Mouse (Mus musculus): ENCODE results near the gene Olfr1102. TPM values are rescaled to one million over a fixed set of nuclear protein-coding genes. Genes with fewer than 3 reads are reported as not detected.

Olfr1102 gene
- polyA plus RNA-seq (2012; rRNA removed): not detected in 2 replicates

- no peak within 1 kb of the TSS for H3K4me3 ChIP-seq (ENCODE audit: insufficient read depth, low read depth, low read length)
- H3K27ac ChIP-seq (ENCODE audit: insufficient read depth, low read depth, low read length): no peak within 1 kb of the TSS
- TF ChIP-seq POLR2A (IDR thresholded peaks at IDR 0.05; ENCODE audit: low read depth, low read length): no peak
- TF ChIP-seq CTCF (conservative IDR thresholded peaks at IDR 0.05; ENCODE audit: insufficient read depth, insufficient read length, low read depth, low read length): no peak
- DNase-seq: no peak
- H3K36me3 ChIP-seq (ENCODE audit: control insufficient read depth, insufficient read depth, low read length): no peaks in the 10 kb centered on the region
- no peaks in the 10 kb centered on the region for H3K4me1 ChIP-seq (ENCODE audit: control insufficient read depth, insufficient read depth, low read length)
- no peaks in the 10 kb centered on the region for H3K27me3 ChIP-seq (replicated peaks; ENCODE audit: control insufficient read depth, insufficient read depth, low read length)
These were observed at the start of gene Olfr1102 for GRCm38 (mm10) chr2:86998098-86998497. Olfr1102 (plus strand) TSS chr2:86998398.

- no peak within 1 kb of the TSS for H3K27ac ChIP-seq (ENCODE audit: insufficient read depth, low read depth, low read length)
- no peaks in the 10 kb centered on the region for H3K27me3 ChIP-seq (replicated peaks; ENCODE audit: control insufficient read depth, insufficient read depth, low read length)
- TF ChIP-seq POLR2A (IDR thresholded peaks at IDR 0.05; ENCODE audit: low read depth, low read length) (no peak), CTCF (conservative IDR thresholded peaks at IDR 0.05; ENCODE audit: insufficient read depth, insufficient read length, low read depth, low read length) (no peak)
- H3K4me1 ChIP-seq (ENCODE audit: control insufficient read depth, insufficient read depth, low read length): no peaks in the 10 kb centered on the region
- H3K4me3 ChIP-seq (ENCODE audit: insufficient read depth, low read depth, low read length): no peak within 1 kb of the TSS
- 78% methylated on average over 1 of the region's 1 CpGs for WGBS
- no peaks in the 10 kb centered on the region for H3K36me3 ChIP-seq (ENCODE audit: control insufficient read depth, insufficient read depth, low read length)
- DNase-seq: no peak
These were observed 37.6 kb upstream of the Olfr1102 start, which contains the start of gene Olfr1099 for GRCm38 (mm10) chr2:86960593-86960992. Olfr1099 (minus strand) TSS chr2:86960693.

- H3K36me3 ChIP-seq (ENCODE audit: control insufficient read depth, insufficient read depth, low read length): no peaks in the 10 kb centered on the region
- 74% methylated on average over 3 of the region's 3 CpGs for WGBS
- no peak within 1 kb of the TSS for H3K27ac ChIP-seq (ENCODE audit: insufficient read depth, low read depth, low read length)
- H3K4me1 ChIP-seq (ENCODE audit: control insufficient read depth, insufficient read depth, low read length): no peaks in the 10 kb centered on the region
- H3K4me3 ChIP-seq (ENCODE audit: insufficient read depth, low read depth, low read length): no peak within 1 kb of the TSS
- no peak for DNase-seq
- TF ChIP-seq POLR2A (IDR thresholded peaks at IDR 0.05; ENCODE audit: low read depth, low read length): no peak
- TF ChIP-seq CTCF (conservative IDR thresholded peaks at IDR 0.05; ENCODE audit: insufficient read depth, insufficient read length, low read depth, low read length): no peak
- H3K27me3 ChIP-seq (replicated peaks; ENCODE audit: control insufficient read depth, insufficient read depth, low read length): no peaks in the 10 kb centered on the region
These were observed 18.3 kb upstream of the Olfr1102 start, which contains the start of gene Olfr1100 for GRCm38 (mm10) chr2:86979854-86980253. Olfr1100 (minus strand) TSS chr2:86979954.

- no peak for DNase-seq
- H3K4me3 ChIP-seq (ENCODE audit: insufficient read depth, low read depth, low read length): no peak within 1 kb of the TSS
- no peak for TF ChIP-seq CTCF (conservative IDR thresholded peaks at IDR 0.05; ENCODE audit: insufficient read depth, insufficient read length, low read depth, low read length)
- WGBS: 74% methylated on average over 3 of the region's 3 CpGs
- H3K36me3 ChIP-seq (ENCODE audit: control insufficient read depth, insufficient read depth, low read length): no peaks in the 10 kb centered on the region
- H3K27ac ChIP-seq (ENCODE audit: insufficient read depth, low read depth, low read length): no peak within 1 kb of the TSS
- no peaks in the 10 kb centered on the region for H3K27me3 ChIP-seq (replicated peaks; ENCODE audit: control insufficient read depth, insufficient read depth, low read length)
- no peaks in the 10 kb centered on the region for H3K4me1 ChIP-seq (ENCODE audit: control insufficient read depth, insufficient read depth, low read length)
These were observed 7.1 kb upstream of the Olfr1102 start, which contains the start of gene Olfr1101 for GRCm38 (mm10) chr2:86991121-86991520. Olfr1101 (minus strand) TSS chr2:86991221.

- Histone ChIP-seq H3K4me1 (ENCODE audit: control insufficient read depth, insufficient read depth, low read length) (no peaks in the 10 kb centered on the region), H3K27me3 (replicated peaks; ENCODE audit: control insufficient read depth, insufficient read depth, low read length) (no peaks in the 10 kb centered on the region), H3K36me3 (ENCODE audit: control insufficient read depth, insufficient read depth, low read length) (no peaks in the 10 kb centered on the region), H3K4me3 (ENCODE audit: insufficient read depth, low read depth, low read length) (no peak within 1 kb of the TSS), H3K27ac (ENCODE audit: insufficient read depth, low read depth, low read length) (no peak within 1 kb of the TSS)
- no peak for TF ChIP-seq CTCF (conservative IDR thresholded peaks at IDR 0.05; ENCODE audit: insufficient read depth, insufficient read length, low read depth, low read length)
- no peak for TF ChIP-seq POLR2A (IDR thresholded peaks at IDR 0.05; ENCODE audit: low read depth, low read length)
- WGBS: 75% methylated on average over 1 of the region's 1 CpGs
- no peak for DNase-seq
These were observed 28.8 kb downstream of the Olfr1102 start, which contains the start of gene Olfr1104 for GRCm38 (mm10) chr2:87026980-87027379. Olfr1104 (minus strand) TSS chr2:87027080.

- H3K27me3 ChIP-seq (replicated peaks; ENCODE audit: control insufficient read depth, insufficient read depth, low read length): no peaks in the 10 kb centered on the region
- DNase-seq: no peak
- H3K4me3 ChIP-seq (ENCODE audit: insufficient read depth, low read depth, low read length): no peak within 1 kb of the TSS
- no peaks in the 10 kb centered on the region for H3K4me1 ChIP-seq (ENCODE audit: control insufficient read depth, insufficient read depth, low read length)
- no peak within 1 kb of the TSS for H3K27ac ChIP-seq (ENCODE audit: insufficient read depth, low read depth, low read length)
- TF ChIP-seq CTCF (conservative IDR thresholded peaks at IDR 0.05; ENCODE audit: insufficient read depth, insufficient read length, low read depth, low read length) (no peak), POLR2A (IDR thresholded peaks at IDR 0.05; ENCODE audit: low read depth, low read length) (no peak)
- no peaks in the 10 kb centered on the region for H3K36me3 ChIP-seq (ENCODE audit: control insufficient read depth, insufficient read depth, low read length)
These were observed 38.2 kb downstream of the Olfr1102 start, which contains the start of gene Olfr1105 for GRCm38 (mm10) chr2:87036431-87036830. Olfr1105 (minus strand) TSS chr2:87036531.

GRCm38 (mm10) chr2:87052173-87052572, 54.0 kb downstream of the Olfr1102 start, which contains the start of gene Olfr1106:
Olfr1106 (minus strand) TSS chr2:87052273.
- Histone ChIP-seq H3K27me3 (replicated peaks; ENCODE audit: control insufficient read depth, insufficient read depth, low read length) (no peaks in the 10 kb centered on the region), H3K27ac (ENCODE audit: insufficient read depth, low read depth, low read length) (no peak within 1 kb of the TSS), H3K4me3 (ENCODE audit: insufficient read depth, low read depth, low read length) (no peak within 1 kb of the TSS), H3K36me3 (ENCODE audit: control insufficient read depth, insufficient read depth, low read length) (no peaks in the 10 kb centered on the region), H3K4me1 (ENCODE audit: control insufficient read depth, insufficient read depth, low read length) (no peaks in the 10 kb centered on the region)
- DNase-seq: no peak
- TF ChIP-seq CTCF (conservative IDR thresholded peaks at IDR 0.05; ENCODE audit: insufficient read depth, insufficient read length, low read depth, low read length) (no peak), POLR2A (IDR thresholded peaks at IDR 0.05; ENCODE audit: low read depth, low read length) (no peak)
- WGBS: 68% methylated on average over 1 of the region's 1 CpGs

Other genes starting within 250 kb of the Olfr1102 start
- not detected in 2 replicates for gene Olfr1090, start 239.4 kb upstream of the Olfr1102 start, polyA plus RNA-seq (2012; rRNA removed)
- not detected in 2 replicates for gene Olfr1093, start 215.9 kb upstream of the Olfr1102 start, polyA plus RNA-seq (2012; rRNA removed)
- gene Olfr141, start 188.4 kb upstream of the Olfr1102 start, polyA plus RNA-seq (2012; rRNA removed): not detected in 2 replicates
- not detected in 2 replicates for gene Olfr1094, start 173.7 kb upstream of the Olfr1102 start, polyA plus RNA-seq (2012; rRNA removed)
- not detected in 2 replicates for gene Olfr1095, start 146.7 kb upstream of the Olfr1102 start, polyA plus RNA-seq (2012; rRNA removed)
- gene Gm13723, start 123.6 kb upstream of the Olfr1102 start, polyA plus RNA-seq (2012; rRNA removed): not detected in 2 replicates
- gene Olfr1097, start 106.2 kb upstream of the Olfr1102 start, polyA plus RNA-seq (2012; rRNA removed): not detected in 2 replicates
- not detected in 2 replicates for gene Olfr1098, start 73.9 kb upstream of the Olfr1102 start, polyA plus RNA-seq (2012; rRNA removed)
- not detected in 2 replicates for gene Olfr1099, start 37.7 kb upstream of the Olfr1102 start, polyA plus RNA-seq (2012; rRNA removed)
- gene Olfr1100, start 18.4 kb upstream of the Olfr1102 start, polyA plus RNA-seq (2012; rRNA removed): not detected in 2 replicates
- gene Olfr1101, start 7.2 kb upstream of the Olfr1102 start, polyA plus RNA-seq (2012; rRNA removed): not detected in 2 replicates
- gene Olfr1104, start 28.7 kb downstream of the Olfr1102 start, polyA plus RNA-seq (2012; rRNA removed): not detected in 2 replicates
- gene Olfr1105, start 38.1 kb downstream of the Olfr1102 start, polyA plus RNA-seq (2012; rRNA removed): not detected in 2 replicates
- gene Olfr1106, start 53.9 kb downstream of the Olfr1102 start, polyA plus RNA-seq (2012; rRNA removed): not detected in 2 replicates
- not detected in 2 replicates for gene Olfr1107, start 77.4 kb downstream of the Olfr1102 start, polyA plus RNA-seq (2012; rRNA removed)
- not detected in 2 replicates for gene Olfr1109, start 97.6 kb downstream of the Olfr1102 start, polyA plus RNA-seq (2012; rRNA removed)
- not detected in 2 replicates for gene Olfr259, start 116.2 kb downstream of the Olfr1102 start, polyA plus RNA-seq (2012; rRNA removed)
- gene Olfr1110, start 141.9 kb downstream of the Olfr1102 start, polyA plus RNA-seq (2012; rRNA removed): not detected in 2 replicates
- gene Olfr1111, start 154.2 kb downstream of the Olfr1102 start, polyA plus RNA-seq (2012; rRNA removed): not detected in 2 replicates
- not detected in 2 replicates for gene Olfr1112, start 189.4 kb downstream of the Olfr1102 start, polyA plus RNA-seq (2012; rRNA removed)
- gene Olfr1113, start 210.6 kb downstream of the Olfr1102 start, polyA plus RNA-seq (2012; rRNA removed): not detected in 2 replicates
- not detected in 2 replicates for gene Olfr1115, start 249.6 kb downstream of the Olfr1102 start, polyA plus RNA-seq (2012; rRNA removed)

Measured in kidney, adult 2 months (tissue).